Mouse (Mus musculus) brain, embryonic 18.5 days (tissue): ENCODE results near the gene Slc6a20b.
A peak's percentile ranks its signal among the peaks of the same experiment; 100 is the strongest.

Experiments
- DNase-seq: peaks from one replicate; pipeline ENCODE4 v3.0.0-alpha.2; 2012; ENCODE audit warnings: low read depth, low spot score

Slc6a20b gene

DNA sequence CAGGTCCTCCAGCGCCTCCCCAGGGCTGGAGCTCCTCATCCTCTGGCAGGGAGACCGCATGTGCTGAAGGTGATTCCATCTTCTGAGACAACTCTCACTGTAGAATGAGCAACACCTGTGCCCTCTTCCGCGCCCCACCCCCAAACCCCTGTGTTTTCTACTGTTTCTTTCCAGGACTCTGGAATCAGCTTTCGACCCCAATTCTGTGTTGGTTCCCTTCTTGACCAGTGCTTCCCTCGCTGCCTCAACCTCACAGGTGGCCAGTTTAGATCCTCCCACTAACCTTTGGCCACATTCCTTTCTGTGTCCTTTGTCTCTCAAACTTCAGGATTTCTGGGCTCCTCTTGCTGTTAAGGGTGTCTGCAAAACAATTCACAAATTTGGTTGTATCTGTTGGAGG, at the start of gene Slc6a20b:
Gene Slc6a20b (minus strand): TSS at position 285 of the 400 bp plus-strand sequence.
- no peak for DNase-seq

DNA sequence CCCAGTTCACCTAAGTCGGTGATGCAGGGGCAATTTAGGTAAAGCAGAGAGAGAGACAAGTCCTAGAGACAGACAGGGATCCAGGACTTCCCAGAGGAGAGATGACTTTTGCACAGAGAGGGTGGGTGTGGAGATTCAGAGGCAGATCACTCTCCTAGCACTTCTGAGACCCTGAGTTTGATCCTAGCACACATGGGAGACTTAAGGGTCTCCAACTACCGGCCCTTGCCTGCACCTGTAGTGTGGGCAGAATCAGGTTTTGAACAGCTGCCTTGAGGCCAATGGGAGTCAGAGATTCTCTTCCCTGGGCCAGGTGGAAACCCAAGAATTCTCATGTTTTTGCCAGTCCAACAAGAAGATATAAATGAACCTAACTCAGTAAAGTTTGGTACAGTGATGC, 46.8 kb upstream of the Slc6a20b start:
- DNase-seq: no peak

DNA sequence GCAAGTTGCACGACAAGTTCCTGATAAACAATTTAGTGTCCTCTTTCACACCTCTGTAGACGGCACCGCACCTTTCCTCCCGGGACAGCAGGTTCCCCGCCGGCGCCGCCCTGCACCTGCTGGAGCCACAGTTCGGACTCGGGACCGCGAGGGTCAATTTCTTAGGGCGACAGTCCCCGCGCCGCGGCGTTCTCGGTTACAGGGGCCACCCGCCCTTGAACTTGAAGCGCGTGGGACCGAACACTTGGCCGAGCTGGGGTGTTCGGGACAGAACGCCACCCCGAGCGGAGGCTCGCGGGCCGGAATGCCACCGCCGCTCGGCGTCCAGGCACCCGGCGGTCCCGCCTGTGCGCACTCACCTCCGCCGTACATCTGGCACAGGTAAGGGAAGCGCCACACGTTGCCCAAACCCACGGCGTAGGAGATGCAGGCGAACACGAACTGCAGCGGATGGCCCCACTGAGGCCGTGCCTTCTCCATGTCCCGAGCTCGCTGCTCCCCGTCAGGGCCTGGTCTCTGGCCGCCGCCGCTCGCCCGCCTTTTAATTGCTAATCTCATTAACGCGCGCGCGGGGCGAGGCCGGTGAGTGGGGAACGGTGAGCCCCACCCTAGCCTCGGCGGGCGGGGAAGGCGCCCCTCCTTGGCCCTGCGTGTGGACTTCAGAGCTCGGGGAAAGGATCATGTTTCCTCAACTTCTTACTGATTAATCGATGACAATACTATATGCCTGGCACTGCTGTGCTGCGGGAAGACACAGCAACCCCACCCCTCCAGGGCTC, 46.2 kb upstream of the Slc6a20b start, which contains the start of the genes Ccr9 and Slc6a20a:
Gene Ccr9 (plus strand): TSS at position 113 of the 779 bp plus-strand sequence.
Gene Slc6a20a (minus strand): TSS at position 559 of the 779 bp plus-strand sequence.
- no peak for DNase-seq

DNA sequence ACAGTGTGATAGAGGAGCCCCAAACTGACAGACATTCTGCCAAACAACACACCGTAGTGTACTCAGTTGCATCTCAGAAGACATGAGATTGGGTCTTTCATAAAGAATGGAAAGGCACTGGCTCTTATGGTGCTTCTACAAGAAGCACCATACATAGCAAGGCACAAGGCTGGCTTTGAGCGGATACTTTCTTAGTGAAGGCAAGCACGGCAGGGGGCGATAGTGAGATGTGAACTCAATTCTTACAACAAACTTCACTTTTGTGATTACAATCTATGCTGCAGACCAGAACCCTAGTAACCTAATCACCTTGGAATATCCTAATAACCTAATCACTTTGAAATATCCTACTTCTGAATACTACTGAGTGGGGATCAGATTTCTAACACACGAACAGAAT, 33.3 kb upstream of the Slc6a20b start:
- DNase-seq: no peak

DNA sequence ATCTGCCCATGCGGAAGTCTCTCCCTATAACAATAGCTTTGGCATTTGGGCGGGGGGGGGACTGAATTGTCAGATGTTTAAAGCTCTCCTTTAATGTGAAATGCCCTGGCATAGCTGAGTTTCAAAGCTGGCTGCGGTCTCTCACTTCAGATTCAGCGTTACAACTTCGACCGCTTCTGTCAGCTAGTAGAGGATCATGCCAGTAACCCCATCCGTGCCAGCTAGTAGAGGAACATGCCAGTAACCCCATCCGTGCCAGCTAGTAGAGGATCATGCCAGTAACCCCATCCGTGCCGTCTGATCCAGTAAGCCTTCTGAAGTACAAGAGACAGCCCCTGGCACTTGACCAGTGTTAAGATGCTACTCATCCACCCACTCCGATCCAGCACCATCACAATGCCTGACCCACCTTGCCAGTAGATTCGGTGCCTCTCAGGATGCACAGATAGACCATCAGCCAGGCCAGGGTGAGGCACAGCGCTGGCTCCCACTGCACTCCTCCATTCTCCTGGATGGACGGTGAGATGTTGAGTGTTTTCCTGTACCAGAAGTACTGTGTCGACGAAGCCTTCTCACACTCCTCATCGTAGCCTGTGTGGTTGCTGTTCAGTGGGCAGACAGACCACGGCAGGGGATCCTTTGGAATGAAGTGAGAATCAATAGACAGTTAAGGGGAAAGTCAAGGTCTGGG, 27.8 kb upstream of the Slc6a20b start:
- peak; percentile 10 for DNase-seq

DNA sequence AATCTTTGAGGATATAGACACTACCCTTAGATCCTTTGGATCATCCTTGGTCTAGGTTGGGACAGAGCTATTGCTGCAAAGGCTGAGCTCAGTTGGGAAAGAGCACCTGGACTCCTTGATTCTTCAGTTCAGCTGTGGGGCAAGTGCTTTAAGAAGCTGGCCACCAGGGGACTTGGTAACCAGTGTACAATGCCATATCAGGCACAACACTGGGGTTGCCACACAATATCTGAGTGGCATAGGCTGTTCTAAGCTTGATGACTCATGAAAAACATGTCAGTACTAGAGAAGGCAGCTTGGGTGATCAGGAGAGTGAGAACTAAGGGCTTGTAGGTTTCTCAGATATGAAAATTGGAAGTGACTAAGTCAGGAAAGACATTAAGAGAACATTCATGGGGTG, 26.6 kb upstream of the Slc6a20b start:
- no peak for DNase-seq

DNA sequence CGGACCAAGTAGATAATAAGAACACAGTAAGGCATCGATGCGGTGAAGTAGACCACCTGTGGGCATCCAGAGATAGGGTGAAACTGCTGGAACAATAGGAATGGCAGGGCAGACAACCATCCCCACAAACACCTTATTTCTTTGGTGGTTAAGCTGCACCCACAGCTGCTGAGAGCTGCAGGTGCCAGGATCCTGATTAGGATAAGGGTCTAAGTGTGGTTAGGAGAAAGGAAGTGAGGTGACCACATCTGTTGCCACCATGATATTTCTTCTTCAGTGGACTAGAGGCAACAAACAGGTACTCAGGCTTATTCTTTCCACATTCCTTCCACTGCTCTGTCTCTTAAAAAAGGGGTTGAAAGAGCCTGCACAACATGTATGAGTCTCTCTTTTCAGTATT, 25.1 kb upstream of the Slc6a20b start:
- DNase-seq: no peak

DNA sequence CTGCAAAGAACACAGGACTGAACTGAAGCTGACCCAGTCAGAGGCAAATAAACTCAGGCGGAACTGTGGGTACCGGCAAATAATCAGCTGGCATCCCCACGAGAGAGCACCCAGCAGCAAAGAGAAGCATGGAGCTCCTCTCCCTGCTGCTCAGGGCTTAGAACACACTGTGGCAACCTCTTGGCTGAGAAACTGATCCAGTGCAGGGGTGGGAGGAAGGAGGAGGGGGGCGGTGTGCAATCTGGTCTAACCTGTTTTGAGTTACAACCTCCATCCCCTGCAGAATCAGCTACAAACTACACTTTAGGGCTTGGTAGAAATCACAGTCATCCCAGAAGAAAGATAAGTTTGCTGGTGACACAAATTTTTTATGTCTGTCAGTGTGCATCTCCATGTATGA, 19.0 kb upstream of the Slc6a20b start:
- DNase-seq: no peak

DNA sequence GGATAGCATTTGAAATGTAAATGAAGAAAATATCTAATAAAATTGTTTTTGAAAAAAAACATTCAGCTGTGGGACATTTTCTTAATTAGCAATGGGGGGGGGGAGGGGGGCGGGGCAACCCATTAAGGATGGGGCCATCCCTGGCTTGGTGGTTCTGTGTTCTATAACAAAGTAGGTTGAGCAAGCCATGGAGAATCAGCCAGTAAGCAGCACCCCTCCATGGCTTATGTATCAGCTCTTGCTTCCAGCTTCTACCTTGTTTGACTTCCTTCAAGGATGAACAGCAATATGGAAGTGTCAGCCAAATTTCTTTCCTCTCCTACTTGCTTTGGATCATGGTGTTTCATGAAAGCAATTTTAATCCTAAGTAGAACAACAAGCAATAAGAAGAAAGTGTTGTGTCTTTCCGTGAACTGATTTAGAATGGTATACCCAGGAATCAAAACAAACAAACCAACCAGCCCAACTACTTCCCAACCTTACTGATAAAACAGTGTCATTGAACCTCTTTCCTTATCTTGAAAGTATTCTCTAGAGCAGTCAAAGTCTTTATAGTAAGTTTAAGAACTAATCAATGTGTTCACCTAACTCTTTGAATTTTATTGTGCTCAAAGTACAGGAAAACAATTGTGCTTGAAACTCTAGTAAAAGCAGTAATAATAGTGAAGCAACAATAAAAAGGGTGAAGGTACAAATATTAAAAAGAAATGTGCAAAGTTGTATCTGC, 17.6 kb upstream of the Slc6a20b start:
- DNase-seq: no peak

DNA sequence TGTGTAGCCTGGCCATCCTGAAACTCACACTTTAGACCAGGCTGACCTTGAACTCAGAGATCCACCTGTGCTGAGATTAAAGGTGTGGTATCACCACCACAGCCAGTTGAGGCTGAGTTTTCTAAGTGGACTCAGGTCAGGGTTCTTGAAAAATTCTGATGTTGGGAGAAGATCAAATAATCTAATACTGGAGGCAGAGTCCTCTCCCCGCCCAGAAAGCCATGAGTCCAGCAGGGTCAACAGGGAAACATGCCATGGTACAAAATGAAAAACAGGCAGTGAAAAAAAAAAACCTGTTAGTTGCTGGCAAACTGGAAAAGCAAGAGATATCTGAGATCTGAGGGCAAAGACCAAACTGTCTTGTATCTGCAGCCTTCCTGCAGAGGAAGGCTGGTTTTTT, 7.7 kb upstream of the Slc6a20b start:
- no peak for DNase-seq

DNA sequence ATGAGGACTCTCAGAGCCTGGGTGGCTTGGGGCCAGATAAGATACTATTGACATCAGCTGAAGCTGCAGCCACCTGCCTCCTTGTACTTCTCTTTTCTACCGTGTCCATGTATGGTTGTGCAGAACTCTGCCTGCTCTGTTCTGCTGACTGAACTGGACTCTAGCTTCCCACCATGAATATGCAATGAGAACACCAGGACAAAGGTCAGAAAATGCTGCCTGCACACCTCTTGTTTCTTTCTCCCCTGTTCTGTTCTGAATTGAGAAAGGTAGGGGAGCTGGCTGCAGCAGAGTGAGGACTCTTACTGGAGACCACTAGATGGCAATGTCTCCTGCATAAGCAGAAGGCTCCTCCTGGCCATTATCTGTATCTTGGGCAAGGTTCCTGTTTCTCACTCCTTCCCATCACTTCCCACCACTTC, 6.3 kb upstream of the Slc6a20b start:
- no peak for DNase-seq

DNA sequence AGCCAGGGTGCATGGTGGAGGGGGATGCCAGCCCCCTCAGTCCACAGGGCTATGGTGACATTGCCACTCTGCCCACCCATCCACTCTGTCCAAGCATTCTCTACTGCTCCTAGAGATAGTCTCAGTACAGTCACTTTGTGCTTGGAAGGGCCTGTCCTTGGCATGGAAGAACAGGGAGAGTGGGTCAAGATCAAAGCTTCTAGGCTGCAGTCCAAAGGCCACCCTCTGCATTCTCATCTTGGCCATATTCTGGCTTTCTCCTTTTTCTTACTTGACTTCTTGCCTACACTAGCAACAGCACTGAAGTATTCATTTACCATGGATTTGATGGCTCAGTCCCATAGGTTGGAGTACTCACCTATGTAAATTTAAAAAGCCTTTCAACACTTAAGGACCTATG, 5.9 kb upstream of the Slc6a20b start:
- DNase-seq: no peak

DNA sequence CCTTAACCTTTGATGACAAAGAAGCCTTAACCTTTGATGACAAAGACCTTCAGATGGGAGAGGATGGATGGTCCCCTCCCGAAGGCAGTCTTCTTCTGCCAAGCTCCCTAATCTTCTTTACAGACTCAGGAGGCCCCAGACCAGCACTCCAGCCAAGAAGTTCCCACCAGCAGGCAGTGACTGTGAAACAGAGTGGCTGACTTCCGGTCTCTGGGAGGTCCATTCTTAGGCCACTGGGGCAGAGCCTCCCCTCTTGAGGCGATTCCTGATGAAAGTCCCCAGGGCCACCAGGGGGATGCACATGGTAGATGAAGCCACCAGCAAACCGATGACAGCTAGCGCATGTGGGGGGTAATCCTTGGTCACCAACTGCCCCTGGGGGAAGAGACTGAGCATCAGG, 4.4 kb upstream of the Slc6a20b start:
- DNase-seq: no peak

DNA sequence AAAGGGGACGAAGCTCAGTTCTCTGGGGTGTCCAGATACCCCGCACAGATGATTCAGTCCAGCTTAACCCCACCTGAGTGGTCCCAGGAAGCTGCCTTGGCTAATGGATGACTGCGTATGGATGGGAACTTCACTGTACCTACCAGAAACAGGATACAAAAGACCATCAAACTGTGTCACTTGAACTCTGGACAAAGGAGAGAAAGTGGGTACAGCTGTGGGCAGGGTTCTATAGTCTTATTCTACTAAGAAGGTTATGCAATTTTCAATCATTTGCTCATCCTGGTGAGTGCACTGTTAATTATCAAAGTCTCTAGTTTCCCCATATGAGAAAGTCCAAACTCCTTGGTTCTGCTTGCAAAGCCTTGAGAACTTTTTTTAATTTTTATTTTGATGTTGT, 628 bp upstream of the Slc6a20b start:
- no peak for DNase-seq

DNA sequence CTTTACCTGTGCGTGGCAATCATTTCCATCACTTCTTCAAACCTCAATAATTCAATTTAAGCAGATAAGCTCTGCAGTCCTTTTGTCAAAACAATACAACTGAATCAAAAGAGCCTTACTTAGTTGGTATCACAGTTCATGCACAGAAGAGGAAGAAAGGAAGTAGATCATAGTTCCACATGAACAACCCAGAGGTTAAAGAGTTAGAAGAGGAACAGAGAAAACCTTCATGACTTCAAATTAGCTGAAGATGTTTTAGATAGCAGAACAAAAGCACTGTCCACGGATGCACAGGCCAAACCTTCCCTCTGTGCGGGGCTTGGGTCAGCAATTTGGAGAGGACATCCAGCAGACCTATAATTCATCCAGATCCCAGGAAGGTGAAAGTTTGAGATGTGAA, 699 bp downstream of the Slc6a20b start:
- no peak for DNase-seq

DNA sequence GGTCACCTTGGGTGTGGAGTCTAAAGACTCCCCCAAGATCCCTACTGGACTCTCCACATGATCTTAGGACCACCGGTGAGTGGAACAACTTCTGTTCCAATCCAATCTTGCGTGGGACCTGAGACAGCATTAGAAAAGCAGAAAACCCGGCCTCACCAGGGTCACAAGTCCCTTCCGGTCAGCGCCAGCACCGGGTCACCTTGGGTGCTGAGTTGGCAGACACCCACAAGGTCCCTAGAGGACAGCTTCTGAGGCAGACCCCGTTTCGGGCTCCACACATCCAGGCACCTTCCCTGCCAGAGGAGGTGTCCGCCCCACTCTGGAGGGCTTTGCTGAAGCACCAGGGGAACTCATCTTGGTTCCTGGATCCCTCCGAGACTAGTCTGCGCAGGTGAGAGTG, 6.5 kb downstream of the Slc6a20b start:
- no peak for DNase-seq

DNA sequence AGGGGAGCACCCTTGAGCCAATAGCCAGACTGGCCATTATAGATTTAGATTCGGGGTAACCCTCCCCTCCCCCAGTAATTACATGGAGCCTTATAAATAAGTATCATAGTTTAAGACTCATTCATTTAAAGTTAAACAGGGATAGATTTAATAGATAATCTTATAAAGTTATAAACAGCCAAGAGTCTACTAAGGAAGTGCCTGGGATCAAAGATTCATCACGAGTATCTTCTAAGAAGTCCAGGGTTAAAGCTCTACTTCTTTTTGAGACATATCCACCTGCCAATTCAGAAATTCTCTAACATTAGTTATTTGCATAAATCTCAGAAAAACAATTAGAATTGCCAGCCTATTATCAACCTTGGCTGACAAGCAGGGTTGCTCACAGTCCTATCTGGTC, 7.6 kb downstream of the Slc6a20b start:
- no peak for DNase-seq

DNA sequence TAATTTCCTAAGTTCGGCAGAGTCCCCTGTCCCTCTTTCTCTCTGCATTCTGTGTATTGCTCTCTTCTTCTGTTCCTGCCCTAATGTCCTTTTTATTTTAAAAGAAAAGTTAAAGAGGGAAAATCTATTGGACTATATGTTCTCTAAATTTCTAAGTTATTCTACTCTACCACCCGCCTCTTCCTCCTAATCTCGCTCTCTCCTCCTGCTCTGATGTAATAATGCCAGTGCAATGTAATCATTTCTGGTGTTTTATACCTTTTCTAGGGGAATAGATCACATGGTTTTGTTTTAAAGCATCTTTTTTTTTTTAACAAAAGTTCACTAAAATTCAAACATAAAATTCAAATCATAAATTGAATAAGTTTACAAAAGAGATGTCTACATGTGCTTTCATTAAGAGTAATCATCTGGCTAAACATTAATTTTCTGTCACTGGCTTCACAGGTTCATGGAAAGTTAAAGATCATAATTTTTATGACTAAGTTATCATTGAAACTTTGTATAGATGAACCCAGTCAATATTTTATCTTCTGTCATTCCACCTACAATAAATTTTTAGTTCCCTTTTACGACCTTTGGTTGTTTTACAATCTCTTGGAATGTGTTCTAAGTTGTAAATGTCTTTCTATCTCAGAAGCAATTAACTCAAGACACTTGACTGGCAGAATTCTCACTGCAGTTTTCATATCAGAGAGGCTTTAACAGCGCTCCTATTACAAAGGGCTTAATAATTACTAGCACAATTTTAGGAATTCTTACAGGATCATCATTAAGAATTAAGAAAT, 11.9 kb downstream of the Slc6a20b start:
- no peak for DNase-seq

DNA sequence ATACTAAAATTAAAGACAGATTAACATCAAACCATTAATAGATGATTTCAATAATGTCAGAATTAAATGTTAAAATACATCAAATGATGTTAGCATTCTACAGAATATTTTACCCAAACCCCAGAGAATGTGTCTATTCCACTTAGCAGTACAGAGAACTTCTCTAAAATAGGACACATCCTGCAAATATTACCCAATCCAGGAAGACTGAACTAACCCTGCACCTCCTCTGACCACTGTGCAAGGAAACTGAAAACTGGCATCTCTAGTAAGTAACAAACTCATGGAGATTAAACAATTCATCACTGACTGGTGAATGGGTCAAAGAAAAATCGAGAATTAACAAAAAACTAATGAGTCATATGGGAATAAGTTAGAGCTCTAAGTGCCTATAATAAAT, 30.8 kb downstream of the Slc6a20b start:
- no peak for DNase-seq

DNA sequence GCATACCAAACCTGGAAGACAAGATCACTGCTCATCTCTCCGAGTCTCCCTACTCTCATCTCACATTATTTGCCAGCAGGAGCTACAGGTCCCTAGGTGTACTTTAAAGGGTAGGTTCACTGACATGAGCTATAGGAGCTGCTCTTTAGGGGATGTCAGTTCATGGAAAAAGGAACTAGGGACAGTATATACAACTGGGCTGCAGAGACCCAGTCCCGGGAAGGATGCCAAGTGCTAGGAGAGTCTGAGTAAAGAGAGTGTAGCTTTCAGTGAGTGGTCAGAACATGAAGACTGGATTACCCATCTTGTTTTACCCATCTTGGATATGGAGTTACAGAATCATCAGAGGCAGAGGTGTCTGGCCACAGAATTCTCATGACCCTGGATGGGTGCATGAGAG, 35.0 kb downstream of the Slc6a20b start:
- DNase-seq: no peak

DNA sequence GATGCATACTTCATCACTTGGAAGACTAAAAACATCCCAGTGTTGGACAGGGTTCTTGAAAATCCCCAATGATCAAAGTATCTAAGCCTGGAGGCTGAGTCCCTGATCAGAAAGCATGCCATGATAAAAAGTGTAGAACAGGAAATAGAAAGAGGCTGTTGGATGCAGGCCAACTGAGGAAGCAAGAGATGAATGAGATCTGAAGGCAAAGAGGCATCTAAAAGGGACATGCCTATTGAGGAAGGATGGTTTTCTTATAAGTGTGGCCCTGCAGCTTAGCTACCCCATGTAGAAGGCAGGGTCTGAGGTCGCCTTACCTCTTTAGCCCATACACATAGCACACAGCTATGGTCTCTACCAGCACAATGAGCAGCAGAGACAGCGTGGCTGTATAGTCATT, 35.5 kb downstream of the Slc6a20b start:
- DNase-seq: no peak

DNA sequence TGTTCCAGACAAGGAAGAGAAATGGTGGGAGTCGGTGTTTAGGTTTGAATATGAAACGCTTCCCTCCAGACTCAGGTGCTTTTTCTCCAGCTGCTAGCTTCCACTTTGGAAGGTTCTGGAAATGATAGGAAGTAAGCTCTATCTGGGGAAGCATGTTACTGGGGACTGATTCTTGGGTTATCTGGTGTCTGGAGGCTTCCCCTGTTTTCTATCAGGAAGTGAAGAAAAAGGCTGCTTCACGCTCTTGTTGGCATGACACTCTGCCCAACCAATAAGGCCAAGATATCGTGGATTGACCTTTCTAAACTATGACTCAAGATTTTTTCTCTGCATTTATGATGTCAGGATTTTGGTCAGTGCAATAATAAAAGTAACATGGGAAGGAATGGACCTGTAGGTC, 37.2 kb downstream of the Slc6a20b start:
- DNase-seq: no peak
